Mouse (Mus musculus): Measurements from ENCODE around the gene Trp53rkb. TPM values are rescaled to one million over a fixed set of nuclear protein-coding genes. Genes with fewer than 3 reads are reported as not detected.

The Trp53rkb gene
- 9.2 and 10.1 TPM in 2 replicates for polyA plus RNA-seq (2015; fragmentation: Nextera tagmentation; extraction: Ambion mirVana)

GRCm38 (mm10) chr2:166792355-166792754 is at the start of gene Trp53rkb:
Gene Trp53rkb (plus strand): TSS chr2:166792531.

GRCm38 (mm10) chr2:166805250-166806172 is 13.2 kb downstream of the Trp53rkb start, which contains the start of gene Arfgef2:
Gene Arfgef2 (plus strand): TSS chr2:166805588.

Other genes starting within 250 kb of the Trp53rkb start
- gene Prex1, start 78.7 kb upstream of the Trp53rkb start, polyA plus RNA-seq (2015; fragmentation: Nextera tagmentation; extraction: Ambion mirVana): 25.7 and 30.6 TPM in 2 replicates
- gene Arfgef2, start 13.1 kb downstream of the Trp53rkb start, polyA plus RNA-seq (2015; fragmentation: Nextera tagmentation; extraction: Ambion mirVana): 3.6 and 3.8 TPM in 2 replicates
- 60.3 and 62.3 TPM in 2 replicates for gene Cse1l, start 113.5 kb downstream of the Trp53rkb start, polyA plus RNA-seq (2015; fragmentation: Nextera tagmentation; extraction: Ambion mirVana)
- gene Stau1, start 203.8 kb downstream of the Trp53rkb start, polyA plus RNA-seq (2015; fragmentation: Nextera tagmentation; extraction: Ambion mirVana): 73.5 and 77.2 TPM in 2 replicates
- gene Ddx27, start 222.7 kb downstream of the Trp53rkb start, polyA plus RNA-seq (2015; fragmentation: Nextera tagmentation; extraction: Ambion mirVana): 30.7 and 33.6 TPM in 2 replicates

All from neural tube, postnatal 0 days (tissue).